ENCODE assay signal across 31 mouse cellular contexts in the genomic region with DNA sequence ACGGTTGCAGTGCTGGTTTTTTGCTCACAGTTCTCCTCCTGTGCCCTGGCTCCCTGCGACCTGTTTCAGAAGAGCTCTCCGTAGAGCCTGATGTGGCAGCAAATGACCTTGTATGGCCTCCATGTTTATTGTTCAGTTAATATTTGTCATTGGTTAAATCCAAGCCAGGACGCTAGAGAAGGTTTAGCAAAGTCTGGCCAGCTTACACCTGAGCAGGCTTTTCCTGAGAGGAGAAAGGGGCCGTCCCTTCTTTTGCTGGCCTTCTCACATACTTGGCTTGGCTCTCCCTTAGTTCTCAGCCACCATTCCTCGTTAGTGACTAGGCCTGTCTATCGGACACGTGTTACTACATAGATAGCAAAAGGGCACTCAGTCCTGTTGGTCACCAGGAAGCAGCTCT. TPM values are rescaled to one million over a fixed set of nuclear protein-coding genes. Genes with fewer than 3 reads are reported as not detected.
A peak's percentile ranks its signal among the peaks of the same experiment; 100 is the strongest.
DNase-seq lines count a peak whose midpoint lies in the region; ATAC-seq and TF ChIP-seq lines count a peak whose summit lies in the region.
"Had no signal": no experiment of that assay in that cellular context is flagged by ENCODE, and none has a peak within 500 bp of the region (broad histone marks: within the 10 kb centered on the region; RNA-seq: fewer than 3 reads in every experiment).

No protein-coding gene starts in this region.

- H3K9me3 ChIP-seq in liver, embryonic 12.5 days (replicated peaks): no peaks in the 10 kb centered on the region
- H3K9me3 ChIP-seq in liver, postnatal 0 days (ENCODE audit: low read length): no peaks in the 10 kb centered on the region
- H3K9me3 ChIP-seq: embryonic facial prominence, embryonic 13.5 days; embryonic facial prominence, embryonic 15.5 days; forebrain, embryonic 10.5 days; forebrain, embryonic 12.5 days; G1E had no signal

- H3K9ac ChIP-seq in liver, embryonic 12.5 days: no peak overlapping the region
- no peak overlapping the region for H3K9ac ChIP-seq in liver, postnatal 0 days (replicated peaks)
- H3K9ac ChIP-seq: embryonic facial prominence, embryonic 13.5 days; embryonic facial prominence, embryonic 15.5 days; forebrain, embryonic 12.5 days had no signal

- H3K27ac ChIP-seq in liver, embryonic 12.5 days: peak overlapping the region; percentile 48; the same call in 1 of the 2 replicates
- peak overlapping the region; percentile 39 for H3K27ac ChIP-seq in liver, postnatal 0 days (ENCODE audit: low read depth)
- H3K27ac ChIP-seq: embryonic facial prominence, embryonic 13.5 days; embryonic facial prominence, embryonic 15.5 days; forebrain, embryonic 10.5 days; forebrain, embryonic 12.5 days had no signal

- 76% methylated on average over 8 of the region's 8 CpGs for WGBS in liver, embryonic 12.5 days (ENCODE audit: insufficient replicate concordance)
- 57% methylated on average over 8 of the region's 8 CpGs for WGBS in liver, postnatal 0 days (ENCODE audit: insufficient replicate concordance)

- no peaks in the 10 kb centered on the region for H3K27me3 ChIP-seq in liver, embryonic 12.5 days (replicated peaks)
- H3K27me3 ChIP-seq in liver, postnatal 0 days (ENCODE audit: insufficient read depth, low read length): no peaks in the 10 kb centered on the region
- H3K27me3 ChIP-seq: CH12.LX; embryonic facial prominence, embryonic 13.5 days; embryonic facial prominence, embryonic 15.5 days; forebrain, embryonic 12.5 days; Patski had no signal

- H3K4me1 ChIP-seq in liver, embryonic 12.5 days: peaks cover 17% of the 10 kb centered on the region
- H3K4me1 ChIP-seq in liver, postnatal 0 days (ENCODE audit: insufficient read depth): no peaks in the 10 kb centered on the region
- H3K4me1 ChIP-seq: embryonic facial prominence, embryonic 13.5 days; embryonic facial prominence, embryonic 15.5 days; forebrain, embryonic 10.5 days; forebrain, embryonic 12.5 days had no signal

- no peak for TF ChIP-seq EP300 in liver, postnatal 0 days (IDR thresholded peaks at IDR 0.05; ENCODE audit: low read depth)

- peak; percentile 64 for DNase-seq in heart, adult 11 months
- no peak for DNase-seq in heart, postnatal 4 days
- no peak for DNase-seq in liver
- DNase-seq in liver, postnatal 0 days: no peak
- DNase-seq in right cerebral cortex, adult 18-20 months: no peak
- DNase-seq: adrenal gland, adult 8-10 months; adrenal gland, postnatal 14 days; adrenal gland, postnatal 36 days; B cell, adult 2 months; cerebellum, adult 11-12 months; cerebellum, adult 2 months; cerebellum, adult 9-10 months; cerebellum, postnatal 10 days; cerebellum, postnatal 25 days; embryo, embryonic 11 days had no signal

- no peak overlapping the region for H3K4me2 ChIP-seq in liver, embryonic 12.5 days
- no peak overlapping the region for H3K4me2 ChIP-seq in liver, postnatal 0 days (ENCODE audit: low read depth, low read length)
- H3K4me2 ChIP-seq: embryonic facial prominence, embryonic 13.5 days; embryonic facial prominence, embryonic 15.5 days; forebrain, embryonic 12.5 days had no signal

- no peak overlapping the region for H3K4me3 ChIP-seq in liver, embryonic 12.5 days
- H3K4me3 ChIP-seq in liver, postnatal 0 days (ENCODE audit: low read depth, low read length): no peak overlapping the region
- H3K4me3 ChIP-seq: embryonic facial prominence, embryonic 13.5 days; embryonic facial prominence, embryonic 15.5 days; erythroblast, embryonic 14.5 days; forebrain, embryonic 10.5 days; forebrain, embryonic 12.5 days had no signal

- no peak for ATAC-seq in liver, embryonic 12.5 days
- peak; percentile 66 for ATAC-seq in liver, postnatal 0 days
- ATAC-seq in granulocyte monocyte progenitor cell, adult 5-6 weeks (replicated peaks; ENCODE audit: poor library complexity, severe bottlenecking): no peak
- ATAC-seq: activated CD4-positive, CD25-positive, alpha-beta regulatory T cell, adult 4 months; CD4-positive, CD25-positive, alpha-beta regulatory T cell, adult 4 months; forebrain, embryonic 14.5 days; Patski had no signal

- H3K36me3 ChIP-seq in liver, embryonic 12.5 days: peaks cover 11% of the 10 kb centered on the region
- H3K36me3 ChIP-seq in liver, postnatal 0 days (replicated peaks; ENCODE audit: insufficient read depth, low read length): no peaks in the 10 kb centered on the region

- no peak for TF ChIP-seq CTCF in liver, postnatal 0 days (IDR thresholded peaks at IDR 0.05; ENCODE audit: low read depth)

RNA-seq across cellular contexts. Expression of gene Phxr2, which starts 28.5 kb away (rescaled TPM):
- total RNA-seq in heart, postnatal 4 days (2021): not detected
- polyA plus RNA-seq in liver, embryonic 12.5 days (2016; fragmentation: Nextera tagmentation; extraction: Ambion mirVana): not detected in 2 replicates
- polyA plus RNA-seq in liver, postnatal 0 days (2015; fragmentation: Nextera tagmentation; extraction: Ambion mirVana): not detected in 2 replicates
- 0.49 TPM in 1 of 2 replicates, not detected in the other for total RNA-seq in granulocyte monocyte progenitor cell, adult 5-6 weeks (2014; fragmentation: Nextera tagmentation)
- total RNA-seq in granulocyte monocyte progenitor cell, adult 5-6 weeks (2017): not detected in 2 replicates
- total RNA-seq: adrenal gland, adult 18-20 months; adrenal gland, adult 8-10 months; adrenal gland, postnatal 14 days; adrenal gland, postnatal 36 days; CH12.LX; common myeloid progenitor, adult 5-6 weeks; G1E had no signal
- polyA plus RNA-seq: cerebellum, adult 2 months; embryonic facial prominence, embryonic 11.5 days; embryonic facial prominence, embryonic 13.5 days; embryonic facial prominence, embryonic 15.5 days; erythroblast, embryonic 14.5 days; forebrain, embryonic 10.5 days; forebrain, embryonic 12.5 days; forebrain, embryonic 14.5 days; G1E; Patski had no signal

RNA-seq across cellular contexts. Expression of gene Galnt4, which starts 46.7 kb away (rescaled TPM):
- 1 to 10 TPM; 6.1 to 6.3 TPM for total RNA-seq in heart, postnatal 4 days (2021)
- polyA plus RNA-seq in liver, embryonic 12.5 days (2016; fragmentation: Nextera tagmentation; extraction: Ambion mirVana): 4.2 and 4.5 TPM in 2 replicates
- polyA plus RNA-seq in liver, postnatal 0 days (2015; fragmentation: Nextera tagmentation; extraction: Ambion mirVana): 2.2 and 2.6 TPM in 2 replicates
- total RNA-seq in granulocyte monocyte progenitor cell, adult 5-6 weeks (2014; fragmentation: Nextera tagmentation): 6.5 and 8.3 TPM in 2 replicates
- total RNA-seq in granulocyte monocyte progenitor cell, adult 5-6 weeks (2017): 12.2 and 14.5 TPM in 2 replicates

RNA-seq across cellular contexts. Expression of gene Poc1b, which starts 47.8 kb away (rescaled TPM):
- 10 to 100 TPM in 1 of 2 experiments, 1 to 10 TPM in 1; 8.6 to 11.2 TPM for total RNA-seq in heart, postnatal 4 days (2021)
- polyA plus RNA-seq in liver, embryonic 12.5 days (2016; fragmentation: Nextera tagmentation; extraction: Ambion mirVana): 8.5 and 8.7 TPM in 2 replicates
- polyA plus RNA-seq in liver, postnatal 0 days (2015; fragmentation: Nextera tagmentation; extraction: Ambion mirVana): 3.9 TPM in 2 replicates
- 42.6 and 55.4 TPM in 2 replicates for total RNA-seq in granulocyte monocyte progenitor cell, adult 5-6 weeks (2014; fragmentation: Nextera tagmentation)
- 13.4 and 14.6 TPM in 2 replicates for total RNA-seq in granulocyte monocyte progenitor cell, adult 5-6 weeks (2017)
